Mouse (Mus musculus) G1E (cell line): Measurements from ENCODE around the gene Gm16181.

ENCODE experiments used
- CTCF ChIP-seq: IDR thresholded peaks from 2 replicates; pipeline ENCODE4 v1.5.1; 2012; ENCODE audit warnings: low read depth, low read length, inconsistent platforms, mixed read lengths
- GATA1 ChIP-seq: IDR thresholded peaks from 2 replicates; pipeline ENCODE4 v1.6.1; 2012; ENCODE audit warnings: borderline replicate concordance, low read length, inconsistent platforms, mixed read lengths
- POLR2AphosphoS5 ChIP-seq: IDR thresholded peaks from 2 replicates; pipeline ENCODE4 v1.6.1; 2012; ENCODE audit warnings: low read depth, low read length, inconsistent platforms; ENCODE audit not compliant: insufficient replicate concordance

DNA sequence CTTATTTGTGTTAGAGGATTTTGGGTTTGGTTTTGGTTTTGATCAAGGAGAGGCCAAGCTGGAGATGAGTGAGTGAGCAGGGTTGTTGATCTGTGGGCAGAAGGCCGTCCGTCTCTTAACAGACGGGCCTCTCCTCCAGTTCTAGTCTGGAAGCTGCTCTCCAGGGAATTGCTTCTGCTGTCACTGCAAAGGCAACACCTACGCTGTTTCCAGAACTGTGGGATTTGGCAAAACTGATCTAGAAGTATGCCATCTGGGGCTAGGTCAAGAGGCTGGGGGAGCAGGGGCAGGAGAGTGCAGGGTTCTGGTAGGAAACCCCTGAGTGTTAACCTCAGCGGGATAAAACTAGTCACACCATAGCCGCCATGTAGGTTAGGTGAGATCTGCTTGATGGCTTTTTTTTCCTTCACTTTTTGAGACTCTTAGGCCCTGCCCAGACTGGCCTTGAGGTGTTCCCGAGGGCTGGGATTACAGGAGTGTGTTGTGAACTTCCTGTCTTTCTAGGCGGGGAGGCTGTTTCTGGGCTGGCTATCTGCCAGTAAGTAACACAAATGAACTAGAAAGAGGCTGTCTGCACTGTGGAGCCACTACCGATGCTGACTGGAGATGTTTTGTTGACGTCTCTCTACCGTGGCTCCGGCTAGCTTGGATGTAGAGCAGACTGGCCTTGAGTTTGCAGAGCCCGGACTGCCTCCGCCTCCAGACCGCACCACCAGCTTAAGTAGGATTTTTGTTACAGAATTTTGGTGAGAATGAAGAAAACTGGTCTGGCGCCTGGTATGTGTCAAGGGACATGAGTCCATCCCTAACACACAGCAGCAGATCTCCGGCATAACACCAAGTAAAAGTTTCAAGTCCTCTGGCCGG lies 12.7 kb downstream of the Gm16181 start, which contains the start of gene Atp6v1g2:
- TF ChIP-seq CTCF (no peak), GATA1 (no peak), POLR2AphosphoS5 (no peak)
